Mouse (Mus musculus) lung, postnatal 10 days (tissue): ENCODE measurements around the gene Plk3.

Source experiments
- DNase-seq: peaks from one replicate; pipeline ENCODE4 v3.0.0; 2021

The Plk3 gene

GRCm38 (mm10) chr4:117117931-117118330 is 15.8 kb downstream of the Plk3 start:
- no peak for DNase-seq

DNA sequence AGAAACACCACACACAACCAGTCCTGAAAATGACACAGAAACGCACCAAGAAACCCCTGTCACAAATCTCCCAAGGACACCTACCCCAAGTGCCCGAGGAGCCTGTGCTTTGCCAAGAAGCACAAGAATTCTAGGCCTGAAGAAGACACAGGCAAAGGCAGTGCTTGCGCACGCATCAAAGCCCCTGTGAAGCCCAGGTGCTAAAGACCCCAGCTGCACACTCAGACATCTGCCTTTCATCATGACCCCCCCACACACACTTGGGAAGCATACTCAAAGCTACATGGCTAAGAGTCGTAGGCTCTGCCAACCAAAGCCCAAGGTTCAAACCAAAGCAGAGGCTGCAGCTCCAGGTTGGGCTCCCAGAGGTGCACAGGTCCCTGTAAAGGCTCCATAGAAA is 18.2 kb downstream of the Plk3 start:
- DNase-seq, result no peak

DNA sequence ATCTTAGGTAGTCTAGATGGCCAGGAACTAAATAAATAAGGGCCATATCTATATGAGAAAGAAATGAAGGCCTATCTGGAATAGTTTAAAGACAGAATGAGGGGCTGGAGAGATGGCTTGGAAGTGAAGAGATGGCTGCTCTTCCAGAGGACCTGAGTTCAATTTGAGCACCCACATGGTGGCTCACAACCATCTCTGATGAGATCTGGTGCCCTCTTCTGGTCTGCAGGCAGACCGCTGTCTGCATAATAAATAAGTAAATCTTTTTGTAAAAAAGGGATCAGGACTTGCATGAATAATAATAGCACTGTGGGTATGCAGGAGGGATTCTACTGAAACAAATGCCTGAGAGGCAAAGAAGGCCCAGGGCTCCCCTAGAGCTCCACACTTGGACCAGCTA is 20.5 kb downstream of the Plk3 start:
- no peak for DNase-seq

GRCm38 (mm10) chr4:117110985-117111384 is 22.8 kb downstream of the Plk3 start:
- DNase-seq, result no peak

DNA sequence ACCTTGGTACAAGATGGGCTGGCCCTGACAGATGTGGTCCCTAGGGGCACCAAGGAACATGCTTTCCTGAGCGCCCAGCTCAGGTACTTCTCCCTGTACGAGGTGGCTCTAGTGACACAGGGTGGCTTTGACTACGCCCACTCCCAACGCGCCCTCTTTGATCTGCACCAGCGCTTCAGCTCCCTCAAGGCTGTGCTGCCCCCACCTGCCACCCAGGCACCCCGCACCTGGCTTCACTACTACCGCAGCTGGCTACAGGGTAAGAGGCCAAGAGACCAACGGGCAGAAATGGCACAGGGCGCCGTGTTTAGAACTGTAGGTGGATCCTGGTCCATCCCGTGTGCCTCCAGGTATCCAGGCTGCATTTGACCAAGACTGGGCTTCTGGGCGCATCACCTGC is 23.5 kb downstream of the Plk3 start:
- no peak for DNase-seq

GRCm38 (mm10) chr4:117109330-117109729 is 24.4 kb downstream of the Plk3 start:
- DNase-seq, result no peak

DNA sequence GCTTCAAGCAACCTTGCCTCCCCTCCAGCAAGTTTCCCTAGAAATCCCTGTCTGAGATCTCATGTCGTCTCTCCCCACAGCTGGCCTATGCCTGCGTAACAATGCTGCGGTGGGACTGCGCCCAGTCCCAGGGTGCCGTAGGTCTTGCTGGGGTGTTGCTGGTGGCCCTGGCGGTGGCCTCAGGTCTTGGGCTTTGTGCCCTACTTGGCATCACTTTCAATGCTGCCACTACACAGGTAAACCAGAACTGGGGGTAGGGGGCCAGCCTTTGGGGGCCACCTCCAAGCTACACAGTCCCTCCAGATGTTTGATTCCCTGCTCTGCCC is 25.3 kb downstream of the Plk3 start:
- no peak for DNase-seq

- no peak for DNase-seq
Observed at GRCm38 (mm10) chr4:117107813-117108523, 25.8 kb downstream of the Plk3 start.

GRCm38 (mm10) chr4:117105127-117105526 is 28.6 kb downstream of the Plk3 start:
- DNase-seq, result no peak

DNA sequence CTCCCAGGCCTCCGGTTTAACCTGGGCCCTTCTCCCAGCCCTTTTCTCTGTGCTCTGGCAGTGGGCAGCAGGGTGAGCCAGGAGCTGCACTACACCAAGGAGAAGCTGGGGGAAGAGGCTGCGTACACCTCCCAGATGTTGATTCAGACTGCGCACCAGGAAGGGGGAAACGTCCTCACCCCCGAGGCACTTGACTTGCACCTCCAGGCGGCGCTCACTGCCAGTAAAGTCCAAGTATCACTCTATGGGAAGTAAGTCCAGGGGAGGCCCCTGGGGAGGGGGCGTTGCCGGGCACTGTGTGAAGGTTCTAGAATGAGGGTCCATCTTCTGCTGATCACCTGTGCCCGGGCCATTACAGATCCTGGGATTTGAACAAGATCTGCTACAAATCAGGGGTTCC is 29.1 kb downstream of the Plk3 start:
- no peak for DNase-seq

GRCm38 (mm10) chr4:117101218-117101617 is 32.5 kb downstream of the Plk3 start:
- peak; percentile 80 for DNase-seq

DNA sequence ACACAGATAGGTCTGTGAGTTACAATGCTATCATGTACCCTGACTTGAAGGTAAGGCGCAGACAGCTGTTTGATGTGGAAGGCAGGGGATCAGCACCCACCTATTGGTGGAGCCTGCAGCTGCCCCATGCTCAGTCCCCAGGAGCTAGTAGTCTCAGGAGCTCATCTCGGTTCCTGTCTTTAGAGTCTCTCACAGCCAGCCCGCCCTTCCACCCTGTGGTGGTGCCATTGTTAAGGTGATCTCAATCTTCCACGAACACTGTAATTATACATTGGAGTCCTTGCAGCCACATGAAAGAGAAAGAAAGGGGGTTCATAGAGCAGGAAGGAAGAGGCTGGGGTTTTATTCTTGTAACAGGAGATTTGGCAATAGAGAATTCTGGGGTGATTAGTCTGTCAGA is 33.7 kb downstream of the Plk3 start:
- no peak for DNase-seq

GRCm38 (mm10) chr4:117098764-117099036 is 35.1 kb downstream of the Plk3 start:
- no peak for DNase-seq

DNA sequence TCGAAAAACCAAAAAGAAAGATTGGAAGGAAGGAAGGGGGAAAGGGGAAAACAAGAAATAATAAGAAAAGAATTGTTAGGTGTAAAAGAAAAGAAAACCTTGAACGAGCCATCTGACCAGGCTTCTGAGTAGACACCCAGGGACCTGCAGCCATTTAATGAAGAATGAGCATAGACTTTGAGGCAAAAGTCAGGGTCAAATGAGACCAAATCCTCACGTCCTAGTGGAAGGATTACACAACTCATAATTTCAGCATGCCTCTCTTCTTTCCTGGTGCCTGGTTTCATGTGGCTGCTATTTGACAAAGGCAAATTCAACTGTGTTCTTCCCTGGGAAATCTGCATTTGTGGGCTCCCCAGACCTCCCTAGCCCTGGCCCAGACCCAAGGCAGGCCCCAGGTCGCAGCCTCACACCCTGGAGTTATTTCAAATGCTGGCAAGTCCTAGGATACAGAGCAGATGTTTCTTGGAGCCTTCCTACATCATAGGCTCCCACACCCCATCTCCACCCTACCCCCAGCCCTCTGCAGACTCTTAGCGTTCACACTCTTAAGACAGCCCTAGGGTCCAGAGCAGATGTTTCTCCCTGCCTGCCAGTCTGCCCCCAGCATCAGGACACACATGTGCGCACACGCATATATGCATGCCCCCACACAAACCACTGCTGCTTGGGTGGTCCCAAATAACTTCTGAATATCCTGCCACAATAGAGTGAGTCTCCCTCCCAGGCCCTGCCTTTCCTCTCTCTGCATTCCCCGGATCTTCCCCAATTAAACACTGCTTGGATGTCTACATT is 35.6 kb downstream of the Plk3 start:
- peak; percentile 36 for DNase-seq

DNA sequence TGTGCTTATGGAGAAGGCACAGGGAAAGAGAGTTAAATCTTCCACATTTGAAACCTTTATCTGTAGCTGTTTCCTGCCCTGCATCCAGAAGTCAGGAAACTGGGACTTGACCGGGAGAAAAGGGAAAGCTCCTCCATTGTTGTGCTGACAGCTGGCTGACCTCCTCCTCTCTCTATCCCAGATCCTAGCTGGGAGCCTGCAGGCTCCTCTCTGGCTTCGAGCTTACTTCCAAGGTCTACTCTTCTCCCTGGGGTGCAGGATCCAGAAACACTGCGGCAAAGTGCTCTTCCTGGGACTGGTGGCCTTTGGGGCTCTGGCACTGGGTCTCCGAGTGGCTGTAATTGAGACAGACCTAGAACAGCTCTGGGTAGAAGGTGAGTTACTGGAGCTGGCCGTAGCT is 37.1 kb downstream of the Plk3 start:
- DNase-seq, result no peak

DNA sequence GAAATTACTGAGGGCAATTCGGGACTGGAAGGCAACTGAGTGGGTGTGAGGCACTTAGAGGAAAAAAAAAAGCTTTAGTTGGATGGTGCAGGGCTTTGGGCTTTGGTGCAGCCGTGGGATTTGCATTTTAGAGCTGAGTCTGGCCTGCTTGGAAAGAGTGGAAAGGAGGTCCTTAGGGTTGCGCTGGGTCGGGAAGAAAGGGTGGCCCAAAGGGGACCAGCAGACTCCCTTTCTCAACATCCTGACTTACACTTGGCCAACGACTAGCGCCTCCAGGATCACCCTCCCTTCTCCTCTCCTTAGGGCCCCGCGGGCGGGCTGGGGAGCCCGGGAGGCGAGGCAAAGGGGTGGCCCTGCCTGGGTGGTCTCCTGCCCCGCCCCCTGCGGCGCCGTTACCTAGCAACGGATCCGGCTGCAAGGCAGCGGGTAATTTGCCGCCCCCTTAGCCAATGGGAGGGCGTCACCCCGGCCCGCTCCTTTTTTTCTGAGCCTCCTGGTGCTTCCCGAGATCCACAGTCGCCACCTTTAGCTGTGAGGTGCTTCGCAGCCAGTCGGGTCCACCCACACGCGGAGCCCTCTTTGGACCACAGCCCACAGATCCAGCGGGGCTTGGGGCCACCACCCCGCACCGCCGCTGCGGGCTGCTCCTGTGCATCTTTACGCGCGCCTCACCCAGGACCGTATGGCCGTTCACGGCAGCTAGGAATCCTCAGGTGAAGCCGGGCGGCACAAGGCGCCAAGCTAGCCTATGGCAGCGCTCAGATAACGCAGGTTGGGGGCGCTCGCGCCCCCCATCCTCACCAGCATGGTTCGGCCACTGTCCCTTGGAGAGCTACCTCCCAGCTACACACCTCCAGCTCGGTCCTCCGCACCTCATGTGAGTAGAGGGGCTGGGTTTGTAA is 38.0 kb downstream of the Plk3 start, which contains the start of gene Ptch2:
Ptch2 (plus strand) TSS at position 525 of the 902 bp plus-strand sequence.
- peak; percentile 93 for DNase-seq

DNA sequence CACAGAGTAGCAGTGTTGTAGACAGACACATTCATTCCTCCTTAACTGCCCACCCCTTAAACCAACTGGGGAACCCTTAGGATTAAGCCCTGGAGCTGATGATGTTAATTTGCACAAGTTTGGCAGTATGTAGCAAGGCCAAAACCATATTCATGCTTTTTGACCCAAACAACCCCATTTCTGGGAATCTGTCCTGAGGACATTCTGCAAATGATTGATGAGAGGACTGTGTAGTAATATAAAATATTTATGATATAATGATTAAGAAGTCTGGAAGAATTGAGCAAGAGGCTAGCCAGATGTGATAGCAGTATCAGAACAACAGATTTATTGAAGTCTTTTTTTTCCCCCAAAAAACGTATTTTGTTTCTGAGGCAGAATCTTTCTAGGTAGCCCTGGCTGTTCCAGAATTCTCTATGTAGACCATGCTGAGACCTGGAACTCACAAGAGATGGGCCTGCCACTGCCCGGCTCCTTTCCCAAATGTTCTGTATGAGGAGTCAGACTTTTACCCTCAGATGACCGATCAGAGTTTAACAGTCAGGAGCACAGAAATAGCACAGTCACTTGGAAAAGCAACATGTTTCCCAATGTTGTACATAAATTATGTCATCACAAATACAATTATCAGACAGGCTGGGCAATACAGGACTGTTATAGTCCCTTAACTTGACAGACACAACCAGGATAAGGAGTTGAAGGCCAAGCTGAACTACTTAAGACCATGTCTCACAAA is 39.0 kb downstream of the Plk3 start:
- no peak for DNase-seq

- no peak for DNase-seq
Observed at GRCm38 (mm10) chr4:117090586-117090985, 43.2 kb downstream of the Plk3 start.

DNA sequence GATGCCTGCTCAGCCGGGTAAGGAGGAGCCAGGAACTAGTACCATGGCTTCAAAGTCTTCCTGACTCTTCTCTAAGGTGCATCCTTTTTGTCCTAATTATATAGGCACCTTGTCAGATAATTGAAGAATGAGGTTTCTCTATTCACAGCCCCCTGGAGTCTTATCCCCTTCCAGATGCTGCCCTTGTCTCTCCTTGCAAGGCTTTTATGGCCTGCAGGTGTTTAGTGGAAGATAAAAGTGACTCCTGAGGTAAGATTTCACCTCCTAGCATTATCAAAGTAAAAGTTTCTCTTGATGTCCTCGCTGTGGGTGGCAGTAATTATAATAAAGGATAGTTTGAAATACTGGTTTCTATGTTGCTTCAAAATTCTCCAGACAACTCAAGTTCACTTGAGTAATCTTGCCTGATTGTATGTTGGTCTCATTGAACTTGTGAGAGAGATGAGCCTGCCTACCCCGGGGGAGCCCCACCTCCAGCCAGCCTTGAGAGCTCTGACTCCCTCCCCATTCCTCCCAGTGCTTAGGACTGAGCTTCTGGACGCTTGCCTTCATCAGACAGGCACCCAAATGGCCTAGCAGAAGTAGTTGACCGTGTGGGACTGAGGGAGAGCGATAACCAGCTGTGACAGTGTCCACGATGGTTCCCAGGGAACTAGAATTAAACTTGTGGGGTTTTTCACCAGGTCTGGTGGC is 45.7 kb downstream of the Plk3 start:
- DNase-seq, result no peak
